Mouse (Mus musculus) G1E (cell line): Measurements from ENCODE around the gene Plpp3. TPM values are rescaled to one million over a fixed set of nuclear protein-coding genes. Genes with fewer than 3 reads are reported as not detected.

Experiments used
- ATAC-seq: 2 replicates; pipeline ENCODE4 v1.8.0; 2016; ENCODE audit warnings: mild to moderate bottlenecking; ENCODE audit not compliant: insufficient number of reproducible peaks, poor library complexity, low FRiP score, severe bottlenecking; ENCODE audit errors: extremely low read depth
- DNase-seq: peaks from one replicate; pipeline ENCODE4 v3.0.0; 2012; ENCODE audit warnings: low spot score
- H3K27me3 ChIP-seq: 2 replicates; pipeline ENCODE4 v1.6.1; 2012; ENCODE audit warnings: mild to moderate bottlenecking, low read length, inconsistent platforms; ENCODE audit not compliant: insufficient read depth
- H3K36me3 ChIP-seq: replicated peaks from 2 replicates; pipeline ENCODE3; 2012; ENCODE audit warnings: mild to moderate bottlenecking, inconsistent platforms
- H3K4me1 ChIP-seq: 2 replicates; pipeline ENCODE4 v1.6.1; 2012; ENCODE audit warnings: low read depth, low read length, inconsistent platforms, mixed read lengths; ENCODE audit not compliant: insufficient read depth
- H3K4me3 ChIP-seq: 2 replicates; pipeline ENCODE4 v1.5.1; 2012; ENCODE audit warnings: low read depth, mild to moderate bottlenecking, inconsistent platforms, low read length, moderate library complexity, mixed read lengths
- H3K9me3 ChIP-seq: replicated peaks from 2 replicates; pipeline ENCODE4 v1.6.1; 2012; ENCODE audit warnings: inconsistent platforms
- CTCF ChIP-seq: IDR thresholded peaks from 2 replicates; pipeline ENCODE4 v1.5.1; 2012; ENCODE audit warnings: low read depth, low read length, inconsistent platforms, mixed read lengths
- GATA1 ChIP-seq: IDR thresholded peaks from 2 replicates; pipeline ENCODE4 v1.6.1; 2012; ENCODE audit warnings: borderline replicate concordance, low read length, inconsistent platforms, mixed read lengths
- GATA2 ChIP-seq: IDR thresholded peaks from 2 replicates; pipeline ENCODE4 v1.6.1; 2012; ENCODE audit warnings: low read depth, low read length, inconsistent platforms, borderline replicate concordance
- POLR2AphosphoS5 ChIP-seq: IDR thresholded peaks from 2 replicates; pipeline ENCODE4 v1.6.1; 2012; ENCODE audit warnings: low read depth, low read length, inconsistent platforms; ENCODE audit not compliant: insufficient replicate concordance
- TAL1 ChIP-seq: conservative IDR thresholded peaks from 2 replicates; pipeline ENCODE4 v1.6.1; 2012; ENCODE audit warnings: low read depth, low read length, inconsistent platforms, mixed read lengths
- polyA plus RNA-seq: library from polyadenylated mRNA; stranded (reverse); fragments of >175 nt; gene quantifications from 2 replicates; pipeline ENCODE4 v1.2.3, GENCODE M21; 2012
- total RNA-seq, 2 experiments: library from RNA; stranded (forward) in 1 of 2; stranded (reverse) in 1 of 2; fragments of 200-1000 nt in 1 of 2; fragments of >200 nt in 1 of 2; fragmentation: Nextera tagmentation in 1 of 2; gene quantifications; 2 replicates each; pipeline ENCODE4 v1.2.3; 2014 to 2017

The Plpp3 gene
- total and polyA plus RNA-seq, 3 experiments = not detected

- no peak for TF ChIP-seq CTCF
- TF ChIP-seq GATA1 = no peak
- no peak for TF ChIP-seq GATA2
- no peak for TF ChIP-seq TAL1
- TF ChIP-seq POLR2AphosphoS5 = no peak
- H3K4me1 ChIP-seq = no peaks in the 10 kb centered on the region
- H3K9me3 ChIP-seq = peaks cover 56% of the 10 kb centered on the region
- ATAC-seq (no peak), DNase-seq (no peak)
- no peaks in the 10 kb centered on the region for H3K36me3 ChIP-seq
- no peak overlapping the region for H3K4me3 ChIP-seq
- no peaks in the 10 kb centered on the region for H3K27me3 ChIP-seq
Observed at GRCm38 (mm10) chr4:105196099-105196498, 39.0 kb downstream of the Plpp3 start.

- DNase-seq (no peak), ATAC-seq (no peak)
- no peaks in the 10 kb centered on the region for H3K36me3 ChIP-seq
- H3K4me3 ChIP-seq = no peak overlapping the region
- TF ChIP-seq TAL1 (no peak), POLR2AphosphoS5 (no peak), GATA2 (no peak), GATA1 (no peak)
- peaks cover 59% of the 10 kb centered on the region for H3K9me3 ChIP-seq
- H3K4me1 ChIP-seq = no peaks in the 10 kb centered on the region
- no peaks in the 10 kb centered on the region for H3K27me3 ChIP-seq
Observed at GRCm38 (mm10) chr4:105196993-105197765, 40.0 kb downstream of the Plpp3 start.

- Histone ChIP-seq H3K4me1 (no peaks in the 10 kb centered on the region), H3K36me3 (no peaks in the 10 kb centered on the region), H3K27me3 (no peaks in the 10 kb centered on the region), H3K4me3 (no peak overlapping the region), H3K9me3 (peaks cover 58% of the 10 kb centered on the region)
- no peak for ATAC-seq
- no peak for DNase-seq
- TF ChIP-seq GATA1 = no peak
- TF ChIP-seq POLR2AphosphoS5 = no peak
- no peak for TF ChIP-seq GATA2
- no peak for TF ChIP-seq CTCF
- TF ChIP-seq TAL1 = no peak
Observed at GRCm38 (mm10) chr4:105198696-105199095, 41.5 kb downstream of the Plpp3 start.

GRCm38 (mm10) chr4:105199345-105199744 is 42.2 kb downstream of the Plpp3 start:
- DNase-seq = no peak
- Histone ChIP-seq H3K4me3 (no peak overlapping the region), H3K36me3 (no peaks in the 10 kb centered on the region), H3K27me3 (no peaks in the 10 kb centered on the region), H3K4me1 (no peaks in the 10 kb centered on the region), H3K9me3 (peaks cover 58% of the 10 kb centered on the region)
- no peak for TF ChIP-seq GATA1
- TF ChIP-seq POLR2AphosphoS5 = no peak
- no peak for TF ChIP-seq CTCF
- TF ChIP-seq GATA2 = no peak
- no peak for TF ChIP-seq TAL1
- ATAC-seq = no peak

- ATAC-seq (no peak), DNase-seq (no peak)
- no peaks in the 10 kb centered on the region for H3K4me1 ChIP-seq
Observed at GRCm38 (mm10) chr4:105200624-105201524, 43.7 kb downstream of the Plpp3 start.

GRCm38 (mm10) chr4:105202439-105202838 is 45.3 kb downstream of the Plpp3 start:
- no peak for DNase-seq
- Histone ChIP-seq H3K4me3 (no peak overlapping the region), H3K36me3 (no peaks in the 10 kb centered on the region), H3K4me1 (no peaks in the 10 kb centered on the region), H3K27me3 (no peaks in the 10 kb centered on the region), H3K9me3 (peaks cover 68% of the 10 kb centered on the region)
- no peak for ATAC-seq
- no peak for TF ChIP-seq GATA2
- no peak for TF ChIP-seq POLR2AphosphoS5
- no peak for TF ChIP-seq GATA1
- TF ChIP-seq TAL1 = no peak
- no peak for TF ChIP-seq CTCF

More at GRCm38 (mm10) chr4:105200624-105201524, 43.7 kb downstream of the Plpp3 start:
- Histone ChIP-seq H3K4me3 (no peak overlapping the region), H3K27me3 (no peaks in the 10 kb centered on the region), H3K36me3 (no peaks in the 10 kb centered on the region), H3K9me3 (peaks cover 58% of the 10 kb centered on the region)
- TF ChIP-seq POLR2AphosphoS5 = no peak
- TF ChIP-seq GATA1 = no peak
- no peak for TF ChIP-seq CTCF
- no peak for TF ChIP-seq GATA2
- TF ChIP-seq TAL1 = no peak
